ENCODE assay signal across 19 mouse cellular contexts in the genomic region with DNA sequence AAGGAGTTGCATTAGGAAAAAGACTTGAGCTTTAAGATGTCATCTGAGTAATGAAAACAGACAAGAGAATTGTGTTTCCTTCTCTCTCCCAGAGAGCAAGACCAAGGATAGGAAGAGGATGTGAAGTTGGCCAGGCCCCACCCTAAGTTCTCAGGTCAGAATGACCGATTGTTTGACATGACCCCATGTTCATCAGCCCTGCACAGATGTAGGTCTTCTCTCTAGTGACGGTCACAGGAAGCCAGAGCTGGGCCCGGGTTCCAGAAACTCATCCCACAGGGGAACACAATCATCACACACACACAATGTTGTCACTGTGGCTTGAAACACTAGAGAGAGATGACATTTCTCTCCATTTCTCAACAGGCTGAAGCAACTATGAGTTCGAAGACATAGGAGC. TPM values are rescaled to one million over a fixed set of nuclear protein-coding genes. Genes with fewer than 3 reads are reported as not detected.
DNase-seq lines count a peak whose midpoint lies in the region; ATAC-seq and TF ChIP-seq lines count a peak whose summit lies in the region.
"Had no signal": no experiment of that assay in that cellular context is flagged by ENCODE, and none has a peak within 500 bp of the region (broad histone marks: within the 10 kb centered on the region; RNA-seq: fewer than 3 reads in every experiment).

No protein-coding gene starts in this region.

- no peaks in the 10 kb centered on the region for H3K9me3 ChIP-seq in kidney, embryonic 14.5 days (ENCODE audit: control insufficient read depth, low read length)
- H3K9me3 ChIP-seq: embryonic facial prominence, embryonic 10.5 days; forebrain, embryonic 13.5 days; heart, embryonic 15.5 days; hindbrain, embryonic 12.5 days had no signal

- intact Hi-C loops in heart, adult 2 months (cut with DNase I): no loop called here
- intact Hi-C loops in heart, postnatal 10 days (cut with DNase I): no loop called here

- TF ChIP-seq EP300 in heart, adult 2 months (IDR thresholded peaks at IDR 0.05; ENCODE audit: insufficient read depth, low read depth, low read length): 0 out of 2 replicates have a peak, but pooled peaks have one; percentile 57

- no peak overlapping the region for H3K9ac ChIP-seq in heart, adult 2 months (ENCODE audit: low read depth, low read length)
- H3K9ac ChIP-seq in kidney, embryonic 14.5 days (ENCODE audit: low read depth, low read length): no peak overlapping the region
- H3K9ac ChIP-seq: forebrain, embryonic 13.5 days; heart, embryonic 15.5 days; hindbrain, embryonic 12.5 days had no signal

- H3K79me2 ChIP-seq in heart, adult 2 months (replicated peaks; ENCODE audit: control insufficient read depth, insufficient read depth, low read length): peaks cover 8% of the 10 kb centered on the region

- peaks cover 54% of the 10 kb centered on the region for H3K4me1 ChIP-seq in heart, adult 2 months (ENCODE audit: control insufficient read depth, insufficient read depth, low read length)
- peaks cover 49% of the 10 kb centered on the region for H3K4me1 ChIP-seq in kidney, embryonic 14.5 days (ENCODE audit: control insufficient read depth, insufficient read depth, low read length)

- WGBS in heart, adult 2 months: 36% methylated on average over 4 of the region's 4 CpGs
- WGBS in kidney, embryonic 14.5 days: 44% methylated on average over 4 of the region's 4 CpGs

- no peaks in the 10 kb centered on the region for H3K27me3 ChIP-seq in heart, adult 2 months (ENCODE audit: control insufficient read depth, insufficient read depth, low read length)
- H3K27me3 ChIP-seq in kidney, embryonic 14.5 days (ENCODE audit: control insufficient read depth, insufficient read depth, low read length): no peaks in the 10 kb centered on the region
- H3K27me3 ChIP-seq: forebrain, embryonic 13.5 days; heart, embryonic 15.5 days; hindbrain, embryonic 12.5 days; Patski had no signal

- peak overlapping the region; percentile 68 for H3K27ac ChIP-seq in heart, adult 2 months
- H3K27ac ChIP-seq in kidney, embryonic 14.5 days (ENCODE audit: low read depth, low read length): 0 out of 2 replicates have a peak overlapping the region, but pooled peaks have one; percentile 11
- H3K27ac ChIP-seq: embryonic facial prominence, embryonic 10.5 days; forebrain, embryonic 13.5 days; heart, embryonic 15.5 days; hindbrain, embryonic 12.5 days had no signal

- H3K4me2 ChIP-seq in kidney, embryonic 14.5 days (replicated peaks; ENCODE audit: low read depth, low read length): no peak overlapping the region
- H3K4me2 ChIP-seq: forebrain, embryonic 13.5 days; heart, embryonic 15.5 days; hindbrain, embryonic 12.5 days had no signal

- no peak overlapping the region for H3K4me3 ChIP-seq in heart, adult 2 months
- H3K4me3 ChIP-seq in kidney, embryonic 14.5 days (ENCODE audit: low read length): no peak overlapping the region
- H3K4me3 ChIP-seq: embryonic facial prominence, embryonic 10.5 days; forebrain, embryonic 13.5 days; heart, embryonic 15.5 days; hindbrain, embryonic 12.5 days had no signal

- peak in 1 of 2 experiments; percentile 57 for DNase-seq in heart, adult 2 months
- no peak for DNase-seq in heart, postnatal 10 days
- DNase-seq in kidney, adult 9 months: no peak
- peak; percentile 35 for DNase-seq in lung, postnatal 25 days (ENCODE audit: low spot score)
- no peak for DNase-seq in lung, postnatal 14 days
- DNase-seq: adrenal gland, adult 2 months; adrenal gland, postnatal 25 days; cerebellum, adult 2 months; cerebellum, postnatal 10 days; heart, postnatal 4 days had no signal

- TF ChIP-seq POLR2A in heart, adult 2 months (IDR thresholded peaks at IDR 0.05; ENCODE audit: insufficient read depth, low read depth, low read length): no peak

- no peak for ATAC-seq in kidney, embryonic 14.5 days (ENCODE audit: low FRiP score, low TSS enrichment)
- ATAC-seq: activated CD4-positive, CD25-positive, alpha-beta regulatory T cell, adult 4 months; forebrain, embryonic 13.5 days; hindbrain, embryonic 16.5 days; inflammation-experienced regulatory T-cells, adult 6 months; Patski had no signal

- TF ChIP-seq CTCF in heart, adult 2 months (IDR thresholded peaks at IDR 0.05): no peak

- peaks cover 37% of the 10 kb centered on the region for H3K36me3 ChIP-seq in heart, adult 2 months (ENCODE audit: control insufficient read depth, insufficient read depth, low read length)
- no peaks in the 10 kb centered on the region for H3K36me3 ChIP-seq in kidney, embryonic 14.5 days (ENCODE audit: control insufficient read depth, insufficient read depth, low read length)
- H3K36me3 ChIP-seq: hindbrain, embryonic 12.5 days had no signal

RNA-seq across cellular contexts. Expression of gene Col4a2, which starts 27.2 kb away (rescaled TPM):
- total RNA-seq in heart, adult 2 months (2021): 100 to 1,000 TPM; 139 to 172 TPM
- polyA plus RNA-seq in heart, adult 2 months (2012; rRNA removed): 104 and 139 TPM in 2 replicates
- total RNA-seq in heart, postnatal 10 days (2021): 100 to 1,000 TPM; 697 to 713 TPM
- 45.1 and 82.2 TPM in 2 replicates for polyA plus RNA-seq in kidney, embryonic 14.5 days (2014; fragmentation: Nextera tagmentation; extraction: Ambion mirVana)
- polyA plus RNA-seq: activated CD4-positive, CD25-positive, alpha-beta regulatory T cell, adult 4 months; inflammation-experienced regulatory T-cells, adult 6 months had no signal

RNA-seq across cellular contexts. Expression of gene Col4a1, which starts 27.2 kb away (rescaled TPM):
- total RNA-seq in heart, adult 2 months (2021): 100 to 1,000 TPM; 221 to 311 TPM
- polyA plus RNA-seq in heart, adult 2 months (2012; rRNA removed): 258 and 384 TPM in 2 replicates
- total RNA-seq in heart, postnatal 10 days (2021): 1,000 to 10,000 TPM; 1,260 to 1,378 TPM
- 169 and 322 TPM in 2 replicates for polyA plus RNA-seq in kidney, embryonic 14.5 days (2014; fragmentation: Nextera tagmentation; extraction: Ambion mirVana)
- polyA plus RNA-seq: activated CD4-positive, CD25-positive, alpha-beta regulatory T cell, adult 4 months had no signal

Comparison
In these comparisons a context has a peak if more than half of its experiments do, and no peak if none do; other contexts are left out.
1. RNA of gene Col4a2, which starts 27.2 kb away (total RNA-seq): 697 to 713 TPM in heart, postnatal 10 days; 139 to 172 TPM in heart, adult 2 months; every median in the first group is over 4 times any median in the second.
2. RNA of gene Col4a1, which starts 27.2 kb away (total RNA-seq): 1,260 to 1,378 TPM in heart, postnatal 10 days; 221 to 311 TPM in heart, adult 2 months; every median in the first group is over 4 times any median in the second.